Mouse (Mus musculus): Measurements from ENCODE around the gene Cep131. TPM values are rescaled to one million over a fixed set of nuclear protein-coding genes. Genes with fewer than 3 reads are reported as not detected.

Cep131 gene
- polyA plus RNA-seq, 1 experiment: 10.4 TPM

GRCm38 (mm10) chr11:120030145-120030901 lies 56.3 kb downstream of the Cep131 start:
- H3K9me3 ChIP-seq: peaks cover 2% of the 10 kb centered on the region
- TF ChIP-seq GATA1 (IDR thresholded peaks at IDR 0.05; ENCODE audit: borderline replicate concordance, low read length) (no peak), FLI1 (IDR thresholded peaks at IDR 0.05; ENCODE audit: low read length) (no peak)
- H3K4me3 ChIP-seq (replicated peaks): no peak overlapping the region
- peaks cover 17% of the 10 kb centered on the region for H3K36me3 ChIP-seq (replicated peaks; ENCODE audit: low read length)
- peaks cover 42% of the 10 kb centered on the region for H3K4me1 ChIP-seq
- peaks cover 28% of the 10 kb centered on the region for H3K27me3 ChIP-seq (replicated peaks)

DNA sequence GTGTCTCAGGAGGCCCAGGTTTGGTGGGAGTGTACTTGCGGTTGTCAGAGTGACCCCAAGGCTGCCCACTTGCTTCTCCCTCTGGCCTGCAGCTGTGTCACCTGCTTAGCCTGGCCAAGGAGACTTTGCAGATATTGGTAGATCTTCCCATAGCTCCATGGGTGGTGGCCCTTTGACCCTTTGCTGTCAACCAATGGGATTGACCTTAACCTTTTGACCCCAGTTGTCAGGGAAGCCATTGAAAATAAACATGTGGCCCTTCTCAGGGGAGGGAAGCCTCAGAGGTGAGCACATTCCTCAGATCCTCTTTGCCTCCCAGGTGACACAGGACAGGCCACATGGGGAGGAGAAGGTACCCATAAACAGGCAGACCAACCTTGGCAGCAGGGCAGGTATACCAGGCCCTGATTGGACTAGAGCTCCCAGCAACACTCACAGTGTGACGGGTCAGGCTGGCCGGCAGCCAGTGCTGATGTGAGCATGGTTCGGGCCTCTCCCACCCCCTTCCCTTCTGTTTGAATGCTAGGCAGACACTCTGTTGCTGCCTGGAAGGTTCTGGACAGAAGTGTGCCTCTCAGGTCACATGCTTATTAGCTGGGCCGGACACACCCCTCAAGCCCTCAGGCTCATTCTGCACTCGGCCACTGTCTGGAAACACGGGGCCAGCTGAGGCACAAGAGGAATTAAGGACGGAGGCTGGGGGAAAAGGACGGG lies 57.0 kb downstream of the Cep131 start:
- no peak overlapping the region for H3K4me3 ChIP-seq (replicated peaks)
- peaks cover 35% of the 10 kb centered on the region for H3K4me1 ChIP-seq
- peaks cover 28% of the 10 kb centered on the region for H3K27me3 ChIP-seq (replicated peaks)
- TF ChIP-seq GATA1 (IDR thresholded peaks at IDR 0.05; ENCODE audit: borderline replicate concordance, low read length): no peak
- TF ChIP-seq FLI1 (IDR thresholded peaks at IDR 0.05; ENCODE audit: low read length): no peak
- no peaks in the 10 kb centered on the region for H3K9me3 ChIP-seq
- H3K36me3 ChIP-seq (replicated peaks; ENCODE audit: low read length): peaks cover 14% of the 10 kb centered on the region

DNA sequence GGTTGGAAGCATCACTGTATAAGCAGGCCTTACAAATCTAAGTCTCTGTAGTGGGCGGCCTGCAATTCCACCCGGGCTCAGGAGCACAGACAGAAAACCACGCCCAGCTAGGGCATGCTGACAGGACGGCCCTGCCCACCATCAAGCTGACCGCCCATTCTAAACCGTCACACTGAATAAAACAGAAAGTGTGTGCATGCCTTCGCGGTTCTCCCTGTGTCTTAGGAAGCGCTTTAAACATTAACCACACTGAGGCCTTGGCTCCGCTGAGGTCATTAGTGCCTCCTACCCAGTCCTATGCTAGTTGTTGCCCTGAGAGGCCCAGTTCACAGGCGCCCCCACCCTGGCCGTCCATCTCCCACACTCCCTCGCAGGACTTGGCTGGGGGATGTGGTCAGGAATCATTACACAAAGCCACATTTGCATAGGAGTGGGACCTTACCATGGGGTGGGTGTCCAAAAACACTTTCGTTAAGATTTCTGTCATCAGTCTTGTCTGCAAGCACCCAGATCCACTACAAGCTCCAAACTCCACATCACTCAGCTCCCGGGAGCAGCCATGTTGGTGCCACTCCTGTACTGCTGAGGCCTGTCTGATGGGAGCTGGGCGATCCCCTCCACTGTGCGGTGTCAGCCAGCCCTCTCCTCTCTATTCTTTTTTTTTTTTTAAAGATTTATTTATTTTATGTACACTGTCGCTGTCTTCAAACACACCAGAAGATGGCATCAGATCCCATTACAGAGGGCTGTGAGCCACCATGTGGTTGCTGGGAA lies 58.1 kb downstream of the Cep131 start:
- Histone ChIP-seq H3K9me3 (no peaks in the 10 kb centered on the region), H3K27me3 (replicated peaks) (peaks cover 30% of the 10 kb centered on the region), H3K36me3 (replicated peaks; ENCODE audit: low read length) (peaks cover 13% of the 10 kb centered on the region), H3K4me3 (replicated peaks) (no peak overlapping the region), H3K4me1 (peaks cover 31% of the 10 kb centered on the region)
- no peak for TF ChIP-seq GATA1 (IDR thresholded peaks at IDR 0.05; ENCODE audit: borderline replicate concordance, low read length)
- TF ChIP-seq FLI1 (IDR thresholded peaks at IDR 0.05; ENCODE audit: low read length): no peak

- Histone ChIP-seq H3K4me1 (peaks cover 40% of the 10 kb centered on the region), H3K36me3 (replicated peaks; ENCODE audit: low read length) (peaks cover 8% of the 10 kb centered on the region), H3K27me3 (replicated peaks) (peaks cover 28% of the 10 kb centered on the region), H3K4me3 (replicated peaks) (no peak overlapping the region), H3K9me3 (no peaks in the 10 kb centered on the region)
- no peak for TF ChIP-seq FLI1 (IDR thresholded peaks at IDR 0.05; ENCODE audit: low read length)
- no peak for TF ChIP-seq GATA1 (IDR thresholded peaks at IDR 0.05; ENCODE audit: borderline replicate concordance, low read length)
Measured at GRCm38 (mm10) chr11:120026941-120027340, 59.7 kb downstream of the Cep131 start.

- H3K4me3 ChIP-seq (replicated peaks): no peak overlapping the region
- peaks cover 27% of the 10 kb centered on the region for H3K4me1 ChIP-seq
- peaks cover 57% of the 10 kb centered on the region for H3K27me3 ChIP-seq (replicated peaks)
- peaks cover 28% of the 10 kb centered on the region for H3K36me3 ChIP-seq (replicated peaks; ENCODE audit: low read length)
- TF ChIP-seq GATA1 (IDR thresholded peaks at IDR 0.05; ENCODE audit: borderline replicate concordance, low read length) (no peak), FLI1 (IDR thresholded peaks at IDR 0.05; ENCODE audit: low read length) (no peak)
- H3K9me3 ChIP-seq: no peaks in the 10 kb centered on the region
Measured at GRCm38 (mm10) chr11:120022841-120023240, 63.8 kb downstream of the Cep131 start.

DNA sequence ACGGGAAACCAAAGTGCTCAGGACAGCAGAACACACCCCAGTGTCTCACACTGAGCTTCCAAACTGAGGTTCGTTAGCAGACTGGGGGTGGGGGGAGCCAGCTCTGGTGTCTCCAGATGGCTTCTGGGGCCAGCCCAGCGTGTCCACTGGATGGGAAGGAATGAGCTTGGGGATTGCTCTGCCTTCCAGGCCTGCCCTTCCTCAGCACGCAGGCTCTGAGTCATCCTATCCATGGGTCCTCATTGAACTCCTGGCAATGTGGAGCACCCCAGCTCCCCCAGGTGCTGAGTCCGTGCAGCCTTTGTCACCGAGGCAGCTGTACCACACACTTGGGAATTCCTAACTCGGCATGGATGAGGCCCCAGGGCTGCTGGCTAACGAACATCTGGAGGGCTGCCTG lies 64.4 kb downstream of the Cep131 start:
- Histone ChIP-seq H3K4me3 (replicated peaks) (no peak overlapping the region), H3K27me3 (replicated peaks) (peaks cover 63% of the 10 kb centered on the region), H3K4me1 (peaks cover 27% of the 10 kb centered on the region), H3K9me3 (no peaks in the 10 kb centered on the region), H3K36me3 (replicated peaks; ENCODE audit: low read length) (peaks cover 31% of the 10 kb centered on the region)
- TF ChIP-seq GATA1 (IDR thresholded peaks at IDR 0.05; ENCODE audit: borderline replicate concordance, low read length): no peak
- TF ChIP-seq FLI1 (IDR thresholded peaks at IDR 0.05; ENCODE audit: low read length): no peak

DNA sequence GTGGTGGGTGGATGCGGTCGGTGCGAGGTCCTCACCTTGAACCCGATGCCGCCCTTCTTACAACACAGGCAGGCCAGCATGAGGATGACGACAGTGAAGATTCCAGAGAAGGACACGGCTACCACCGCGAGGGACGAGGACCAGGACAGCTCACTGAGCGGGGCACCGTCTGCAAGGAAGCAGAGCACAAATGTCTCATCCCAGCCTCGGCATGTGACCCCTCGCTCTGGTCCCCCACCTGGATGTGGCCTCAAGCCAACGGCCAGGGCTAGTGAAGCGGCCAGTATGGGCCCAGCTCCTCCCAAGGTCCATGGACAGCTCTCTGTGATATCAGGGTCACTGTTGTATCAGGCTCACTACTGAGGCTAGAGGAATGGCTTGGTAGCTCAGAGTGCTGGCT lies 65.3 kb downstream of the Cep131 start:
- Histone ChIP-seq H3K27me3 (replicated peaks) (peaks cover 69% of the 10 kb centered on the region), H3K36me3 (replicated peaks; ENCODE audit: low read length) (peaks cover 31% of the 10 kb centered on the region), H3K4me3 (replicated peaks) (no peak overlapping the region), H3K4me1 (peaks cover 27% of the 10 kb centered on the region), H3K9me3 (no peaks in the 10 kb centered on the region)
- TF ChIP-seq FLI1 (IDR thresholded peaks at IDR 0.05; ENCODE audit: low read length) (no peak), GATA1 (IDR thresholded peaks at IDR 0.05; ENCODE audit: borderline replicate concordance, low read length) (no peak)

DNA sequence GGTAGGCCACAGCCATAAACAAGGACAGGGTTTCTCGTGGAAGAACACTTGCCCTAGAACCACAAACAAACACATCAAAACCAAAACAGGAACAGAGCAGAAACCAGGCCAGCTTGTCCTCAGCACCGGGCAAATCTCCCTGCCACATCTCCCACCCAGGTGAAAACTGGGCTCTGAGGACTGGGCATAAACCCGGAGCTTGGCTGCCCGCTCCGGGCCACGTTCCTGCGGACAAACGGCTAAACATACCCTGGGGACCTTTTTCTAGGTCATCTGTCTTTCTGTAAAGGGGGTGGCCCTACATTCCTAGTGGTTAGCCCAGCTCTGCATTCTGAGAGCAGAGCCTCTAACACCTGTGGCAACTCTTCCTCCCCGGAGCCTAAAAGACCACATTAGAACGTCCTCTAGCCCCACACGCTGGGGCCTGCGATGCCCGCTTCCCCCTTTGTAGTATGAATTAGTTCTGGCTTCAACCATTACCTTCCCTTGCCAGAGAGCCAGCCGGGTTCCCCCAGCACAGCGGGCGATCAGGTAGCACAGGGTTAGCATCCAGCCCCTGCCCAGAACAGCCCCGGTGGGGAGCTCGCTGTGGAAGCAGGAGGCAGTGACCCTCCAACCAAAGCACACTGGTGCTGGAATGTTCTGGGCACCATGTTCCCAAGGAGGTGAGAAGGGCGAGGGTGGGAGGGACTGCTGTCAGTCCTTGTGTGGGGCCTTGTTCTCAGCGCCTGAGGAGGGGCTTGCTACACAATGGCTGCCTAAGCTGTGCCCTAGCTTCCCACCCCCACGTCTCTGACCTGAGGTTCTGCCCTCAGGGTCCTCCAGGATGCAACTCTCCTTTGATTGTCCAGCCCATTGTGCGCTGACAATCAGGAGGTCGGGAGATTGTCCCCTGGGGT lies 66.8 kb downstream of the Cep131 start:
- Histone ChIP-seq H3K4me1 (peaks cover 29% of the 10 kb centered on the region), H3K27me3 (replicated peaks) (peaks cover 77% of the 10 kb centered on the region), H3K36me3 (replicated peaks; ENCODE audit: low read length) (peaks cover 45% of the 10 kb centered on the region), H3K4me3 (replicated peaks) (no peak overlapping the region), H3K9me3 (no peaks in the 10 kb centered on the region)
- TF ChIP-seq GATA1 (IDR thresholded peaks at IDR 0.05; ENCODE audit: borderline replicate concordance, low read length) (no peak), FLI1 (IDR thresholded peaks at IDR 0.05; ENCODE audit: low read length) (no peak)

DNA sequence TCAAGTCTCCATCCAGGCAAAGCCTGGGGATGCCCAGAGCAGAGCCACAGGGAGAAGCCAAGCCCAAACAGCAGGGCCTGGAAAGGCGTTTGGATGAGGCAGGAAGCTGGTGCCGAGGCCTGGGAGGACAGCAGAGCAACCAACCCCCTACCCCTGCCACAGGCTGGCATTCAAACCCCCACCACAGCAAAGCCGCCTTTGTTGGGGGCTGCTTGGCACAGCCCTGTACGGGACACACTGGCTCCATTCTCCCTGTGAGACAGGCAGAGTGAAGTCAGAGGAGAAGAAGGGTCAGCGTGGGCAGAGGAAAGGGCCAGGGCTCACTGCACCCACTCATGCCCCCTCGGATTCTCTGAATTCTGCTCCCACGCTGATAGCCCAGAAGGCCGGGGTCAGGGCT lies 69.6 kb downstream of the Cep131 start:
- Histone ChIP-seq H3K36me3 (replicated peaks; ENCODE audit: low read length) (peaks cover 62% of the 10 kb centered on the region), H3K9me3 (no peaks in the 10 kb centered on the region), H3K27me3 (replicated peaks) (peaks cover 82% of the 10 kb centered on the region), H3K4me3 (replicated peaks) (no peak overlapping the region), H3K4me1 (peaks cover 20% of the 10 kb centered on the region)
- TF ChIP-seq FLI1 (IDR thresholded peaks at IDR 0.05; ENCODE audit: low read length) (no peak), GATA1 (IDR thresholded peaks at IDR 0.05; ENCODE audit: borderline replicate concordance, low read length) (no peak)

Measured in megakaryocyte, embryonic 14.5 days (primary cell).